Mouse (Mus musculus): ENCODE measurements around the gene Macrod2. TPM values are rescaled to one million over a fixed set of nuclear protein-coding genes. Genes with fewer than 3 reads are reported as not detected.

The Macrod2 gene
- polyA plus RNA-seq, 1 experiment: not detected

- no peak for TF ChIP-seq CTCF (IDR thresholded peaks at IDR 0.05; ENCODE audit: insufficient read depth, low read depth, low read length)
- no peak for TF ChIP-seq POLR2A (IDR thresholded peaks at IDR 0.05; ENCODE audit: insufficient read depth, low read depth, low read length)
- no peak overlapping the region for H3K27ac ChIP-seq (ENCODE audit: insufficient read depth, low read depth, low read length)
- WGBS: 78% methylated on average over 2 of the region's 2 CpGs
- no peaks in the 10 kb centered on the region for H3K4me1 ChIP-seq (ENCODE audit: control insufficient read depth, insufficient read depth, low read length)
- H3K4me3 ChIP-seq (ENCODE audit: insufficient read depth, low read depth, low read length): no peak overlapping the region
These were observed 1540.0 kb downstream of the Macrod2 start for GRCm38 (mm10) chr2:141935130-141935529.

DNA sequence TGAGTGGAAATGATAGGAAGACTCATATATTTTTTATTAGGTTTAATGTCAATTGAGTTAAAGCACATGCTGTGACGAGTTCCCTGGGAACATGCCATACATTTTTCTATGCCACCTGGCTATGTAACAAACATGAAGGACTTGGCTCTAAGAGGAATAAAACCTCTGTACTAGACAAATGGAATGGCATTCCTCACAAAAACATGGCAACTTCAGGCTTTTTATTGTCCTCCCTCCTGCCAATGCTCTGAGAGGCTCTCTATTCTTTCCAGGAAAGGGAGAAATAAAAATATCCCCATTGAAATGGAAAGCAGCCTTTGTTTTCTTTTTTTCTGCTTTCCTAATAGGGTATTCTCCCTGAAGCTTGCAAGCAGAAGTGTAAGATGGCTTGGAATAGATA, 1559.7 kb downstream of the Macrod2 start:
- Histone ChIP-seq H3K4me1 (ENCODE audit: control insufficient read depth, insufficient read depth, low read length) (no peaks in the 10 kb centered on the region), H3K27ac (ENCODE audit: insufficient read depth, low read depth, low read length) (no peak overlapping the region), H3K4me3 (ENCODE audit: insufficient read depth, low read depth, low read length) (no peak overlapping the region)
- no peak for TF ChIP-seq POLR2A (IDR thresholded peaks at IDR 0.05; ENCODE audit: insufficient read depth, low read depth, low read length)
- WGBS: 69% methylated on average over 1 of the region's 1 CpGs

DNA sequence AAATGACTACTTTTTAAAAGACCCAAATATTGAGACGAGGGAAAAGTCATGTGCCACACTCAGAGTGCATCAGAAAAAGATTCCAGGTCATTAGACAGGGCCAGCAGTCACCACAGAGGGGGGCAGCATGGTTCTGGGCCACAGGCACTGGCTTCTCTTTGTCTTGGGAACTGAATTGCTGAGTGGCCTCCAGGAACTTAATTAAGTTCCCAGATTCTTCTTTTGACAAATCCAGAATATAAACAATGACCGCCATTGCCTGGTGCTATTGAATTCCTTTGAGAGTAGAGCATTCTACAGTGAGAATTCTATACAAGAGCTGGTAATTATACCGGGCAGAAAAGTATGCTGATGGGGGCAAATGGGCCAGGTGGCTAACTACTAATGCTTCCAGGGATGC, 1560.1 kb downstream of the Macrod2 start:
- no peak overlapping the region for H3K4me3 ChIP-seq (ENCODE audit: insufficient read depth, low read depth, low read length)
- no peaks in the 10 kb centered on the region for H3K4me1 ChIP-seq (ENCODE audit: control insufficient read depth, insufficient read depth, low read length)
- no peak overlapping the region for H3K27ac ChIP-seq (ENCODE audit: insufficient read depth, low read depth, low read length)
- TF ChIP-seq POLR2A (IDR thresholded peaks at IDR 0.05; ENCODE audit: insufficient read depth, low read depth, low read length): no peak
- 30% methylated on average over 3 of the region's 3 CpGs for WGBS

GRCm38 (mm10) chr2:141962868-141963267, 1567.8 kb downstream of the Macrod2 start:
- TF ChIP-seq CTCF (IDR thresholded peaks at IDR 0.05; ENCODE audit: insufficient read depth, low read depth, low read length) (no peak), POLR2A (IDR thresholded peaks at IDR 0.05; ENCODE audit: insufficient read depth, low read depth, low read length) (no peak)
- no peaks in the 10 kb centered on the region for H3K4me1 ChIP-seq (ENCODE audit: control insufficient read depth, insufficient read depth, low read length)
- no peak overlapping the region for H3K4me3 ChIP-seq (ENCODE audit: insufficient read depth, low read depth, low read length)
- WGBS: 65% methylated on average over 1 of the region's 1 CpGs
- H3K27ac ChIP-seq (ENCODE audit: insufficient read depth, low read depth, low read length): no peak overlapping the region

GRCm38 (mm10) chr2:141983664-141984395, 1588.7 kb downstream of the Macrod2 start:
- Histone ChIP-seq H3K4me1 (ENCODE audit: control insufficient read depth, insufficient read depth, low read length) (no peaks in the 10 kb centered on the region), H3K27ac (ENCODE audit: insufficient read depth, low read depth, low read length) (no peak overlapping the region), H3K4me3 (ENCODE audit: insufficient read depth, low read depth, low read length) (no peak overlapping the region)
- 70% methylated on average over 7 of the region's 7 CpGs for WGBS
- TF ChIP-seq POLR2A (IDR thresholded peaks at IDR 0.05; ENCODE audit: insufficient read depth, low read depth, low read length): no peak
- no peak for TF ChIP-seq CTCF (IDR thresholded peaks at IDR 0.05; ENCODE audit: insufficient read depth, low read depth, low read length)

DNA sequence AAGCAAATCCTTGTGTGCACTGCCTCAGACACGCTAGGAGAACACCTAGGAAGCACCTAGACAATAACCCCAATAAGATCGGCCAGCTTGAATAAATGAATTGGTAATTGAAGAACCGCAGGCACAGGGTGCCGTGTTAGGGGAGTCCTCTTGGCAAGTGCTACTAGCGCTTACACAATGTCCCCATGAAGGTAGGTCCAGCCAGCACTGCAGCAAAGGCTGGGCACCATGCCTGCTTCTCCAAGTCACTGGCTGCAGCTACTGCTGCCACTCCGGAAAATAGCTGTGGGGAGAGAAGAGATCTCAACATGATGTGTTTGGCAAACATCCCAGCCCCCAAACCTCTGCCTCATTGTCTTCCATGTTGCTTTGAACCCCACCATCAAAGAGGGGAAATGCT, 1603.8 kb downstream of the Macrod2 start:
- no peaks in the 10 kb centered on the region for H3K4me1 ChIP-seq (ENCODE audit: control insufficient read depth, insufficient read depth, low read length)
- WGBS: 38% methylated on average over 6 of the region's 6 CpGs
- H3K27ac ChIP-seq (ENCODE audit: insufficient read depth, low read depth, low read length): no peak overlapping the region
- no peak overlapping the region for H3K4me3 ChIP-seq (ENCODE audit: insufficient read depth, low read depth, low read length)
- TF ChIP-seq POLR2A (IDR thresholded peaks at IDR 0.05; ENCODE audit: insufficient read depth, low read depth, low read length) (no peak), CTCF (IDR thresholded peaks at IDR 0.05; ENCODE audit: insufficient read depth, low read depth, low read length) (no peak)

GRCm38 (mm10) chr2:142024534-142025155, 1629.5 kb downstream of the Macrod2 start:
- H3K27ac ChIP-seq (ENCODE audit: insufficient read depth, low read depth, low read length): no peak overlapping the region
- H3K4me1 ChIP-seq (ENCODE audit: control insufficient read depth, insufficient read depth, low read length): no peaks in the 10 kb centered on the region
- WGBS: 92% methylated on average over 4 of the region's 4 CpGs
- H3K4me3 ChIP-seq (ENCODE audit: insufficient read depth, low read depth, low read length): no peak overlapping the region
- no peak for TF ChIP-seq CTCF (IDR thresholded peaks at IDR 0.05; ENCODE audit: insufficient read depth, low read depth, low read length)
- TF ChIP-seq POLR2A (IDR thresholded peaks at IDR 0.05; ENCODE audit: insufficient read depth, low read depth, low read length): no peak

DNA sequence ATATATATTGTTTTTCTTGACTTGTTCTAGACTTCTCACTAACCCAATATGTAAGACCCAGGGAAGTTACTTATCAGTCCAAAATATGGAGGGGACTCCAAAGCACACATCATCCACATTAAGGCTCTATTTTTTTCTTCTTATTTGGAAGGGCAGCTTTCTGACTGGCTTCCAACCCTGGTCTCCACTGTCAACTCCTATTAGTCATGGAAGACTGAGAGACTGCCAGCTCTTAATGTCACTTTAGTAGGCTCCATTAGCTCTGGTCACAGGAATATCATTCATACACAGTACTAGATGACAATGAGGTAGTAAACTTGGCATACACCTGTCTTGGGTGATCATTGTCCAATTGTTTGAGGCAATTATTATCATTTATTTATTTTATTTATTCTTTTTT, 1631.6 kb downstream of the Macrod2 start:
- TF ChIP-seq CTCF (IDR thresholded peaks at IDR 0.05; ENCODE audit: insufficient read depth, low read depth, low read length): no peak
- no peak for TF ChIP-seq POLR2A (IDR thresholded peaks at IDR 0.05; ENCODE audit: insufficient read depth, low read depth, low read length)
- no peaks in the 10 kb centered on the region for H3K4me1 ChIP-seq (ENCODE audit: control insufficient read depth, insufficient read depth, low read length)
- H3K27ac ChIP-seq (ENCODE audit: insufficient read depth, low read depth, low read length): no peak overlapping the region
- no peak overlapping the region for H3K4me3 ChIP-seq (ENCODE audit: insufficient read depth, low read depth, low read length)

GRCm38 (mm10) chr2:142030756-142031646, 1635.9 kb downstream of the Macrod2 start:
- Histone ChIP-seq H3K4me3 (ENCODE audit: insufficient read depth, low read depth, low read length) (no peak overlapping the region), H3K27ac (ENCODE audit: insufficient read depth, low read depth, low read length) (no peak overlapping the region), H3K4me1 (ENCODE audit: control insufficient read depth, insufficient read depth, low read length) (no peaks in the 10 kb centered on the region)
- WGBS: 47% methylated on average over 10 of the region's 10 CpGs
- no peak for TF ChIP-seq POLR2A (IDR thresholded peaks at IDR 0.05; ENCODE audit: insufficient read depth, low read depth, low read length)
- TF ChIP-seq CTCF (IDR thresholded peaks at IDR 0.05; ENCODE audit: insufficient read depth, low read depth, low read length): no peak
